Mouse (Mus musculus): ENCODE measurements around the gene Fam20a. TPM values are rescaled to one million over a fixed set of nuclear protein-coding genes. Genes with fewer than 3 reads are reported as not detected.

Fam20a gene
- total RNA-seq (2021), result 10 to 100 TPM; 14.0 to 15.6 TPM

- peak; percentile 62 to 80 for DNase-seq (ENCODE audit: low spot score in 2 of 2)
- intact Hi-C loops (cut with DNase I), result loop anchor here (5.0 kb wide), 1 partner anchor 50 kb away; no protein-coding TSS in a partner anchor
Observed at GRCm38 (mm10) chr11:109721781-109722446, at the start of gene Fam20a. Gene Fam20a, minus strand, starts transcription at chr11:109722279.

- intact Hi-C loops (cut with DNase I), result no loop called here
- DNase-seq (ENCODE audit: low spot score in 2 of 2), result no peak
Observed at GRCm38 (mm10) chr11:109771381-109771780, 49.3 kb upstream of the Fam20a start.

GRCm38 (mm10) chr11:109770185-109770584, 48.1 kb upstream of the Fam20a start:
- no peak for DNase-seq (ENCODE audit: low spot score in 2 of 2)
- intact Hi-C loops (cut with DNase I), result no loop called here

GRCm38 (mm10) chr11:109769091-109769490, 47.0 kb upstream of the Fam20a start:
- intact Hi-C loops (cut with DNase I), result no loop called here
- DNase-seq (ENCODE audit: low spot score in 2 of 2), result no peak

- intact Hi-C loops (cut with DNase I), result no loop called here
- DNase-seq (ENCODE audit: low spot score in 2 of 2), result no peak
Observed at GRCm38 (mm10) chr11:109760063-109760462, 38.0 kb upstream of the Fam20a start.

- intact Hi-C loops (cut with DNase I), result no loop called here
- no peak for DNase-seq (ENCODE audit: low spot score in 2 of 2)
Observed at GRCm38 (mm10) chr11:109758616-109759215, 36.6 kb upstream of the Fam20a start.

- peak in 1 of 2 experiments; percentile 10 for DNase-seq (ENCODE audit: low spot score in 2 of 2)
- intact Hi-C loops (cut with DNase I), result no loop called here
Observed at GRCm38 (mm10) chr11:109754105-109754602, 32.1 kb upstream of the Fam20a start.

GRCm38 (mm10) chr11:109751636-109752603, 29.8 kb upstream of the Fam20a start:
- intact Hi-C loops (cut with DNase I), result no loop called here
- DNase-seq (ENCODE audit: low spot score in 2 of 2), result no peak

- no peak for DNase-seq (ENCODE audit: low spot score in 2 of 2)
- intact Hi-C loops (cut with DNase I), result no loop called here
Observed at GRCm38 (mm10) chr11:109745210-109745609, 23.1 kb upstream of the Fam20a start.

- no peak for DNase-seq (ENCODE audit: low spot score in 2 of 2)
- intact Hi-C loops (cut with DNase I), result no loop called here
Observed at GRCm38 (mm10) chr11:109737967-109738366, 15.9 kb upstream of the Fam20a start.

GRCm38 (mm10) chr11:109736406-109736805, 14.3 kb upstream of the Fam20a start:
- intact Hi-C loops (cut with DNase I), result no loop called here
- no peak for DNase-seq (ENCODE audit: low spot score in 2 of 2)

GRCm38 (mm10) chr11:109734341-109734740, 12.3 kb upstream of the Fam20a start:
- intact Hi-C loops (cut with DNase I), result no loop called here
- DNase-seq (ENCODE audit: low spot score in 2 of 2), result no peak

- DNase-seq (ENCODE audit: low spot score in 2 of 2), result no peak
- intact Hi-C loops (cut with DNase I), result no loop called here
Observed at GRCm38 (mm10) chr11:109732726-109733438, 10.8 kb upstream of the Fam20a start.

- intact Hi-C loops (cut with DNase I), result no loop called here
- DNase-seq (ENCODE audit: low spot score in 2 of 2), result no peak
Observed at GRCm38 (mm10) chr11:109728371-109728770, 6.3 kb upstream of the Fam20a start.

- intact Hi-C loops (cut with DNase I), result loop anchor here (5.0 kb wide), 1 partner anchor 50 kb away; no protein-coding TSS in a partner anchor
- DNase-seq (ENCODE audit: low spot score in 2 of 2), result no peak
Observed at GRCm38 (mm10) chr11:109722711-109723110, 632 bp upstream of the Fam20a start.

- no peak for DNase-seq (ENCODE audit: low spot score in 2 of 2)
- intact Hi-C loops (cut with DNase I), result loop anchor here (5.0 kb wide), 1 partner anchor 49 kb away; no protein-coding TSS in a partner anchor
Observed at GRCm38 (mm10) chr11:109721320-109721780, 729 bp downstream of the Fam20a start.

- intact Hi-C loops (cut with DNase I), result loop anchor here (5.0 kb wide), 1 partner anchor 49 kb away; no protein-coding TSS in a partner anchor
- no peak for DNase-seq (ENCODE audit: low spot score in 2 of 2)
Observed at GRCm38 (mm10) chr11:109720809-109721319, 1.2 kb downstream of the Fam20a start.

GRCm38 (mm10) chr11:109719399-109719798, 2.7 kb downstream of the Fam20a start:
- intact Hi-C loops (cut with DNase I), result no loop called here
- DNase-seq (ENCODE audit: low spot score in 2 of 2), result no peak

Data from left cerebral cortex, postnatal 36 days (tissue).